Mouse (Mus musculus) ZHBTc4 (cell line): ENCODE measurements around the gene Nr1h3.

Experiments
- DNase-seq: peaks from one replicate; pipeline ENCODE4 v3.0.0-alpha.2; 2011; ENCODE audit warnings: low read depth, low spot score

Nr1h3 gene

DNA sequence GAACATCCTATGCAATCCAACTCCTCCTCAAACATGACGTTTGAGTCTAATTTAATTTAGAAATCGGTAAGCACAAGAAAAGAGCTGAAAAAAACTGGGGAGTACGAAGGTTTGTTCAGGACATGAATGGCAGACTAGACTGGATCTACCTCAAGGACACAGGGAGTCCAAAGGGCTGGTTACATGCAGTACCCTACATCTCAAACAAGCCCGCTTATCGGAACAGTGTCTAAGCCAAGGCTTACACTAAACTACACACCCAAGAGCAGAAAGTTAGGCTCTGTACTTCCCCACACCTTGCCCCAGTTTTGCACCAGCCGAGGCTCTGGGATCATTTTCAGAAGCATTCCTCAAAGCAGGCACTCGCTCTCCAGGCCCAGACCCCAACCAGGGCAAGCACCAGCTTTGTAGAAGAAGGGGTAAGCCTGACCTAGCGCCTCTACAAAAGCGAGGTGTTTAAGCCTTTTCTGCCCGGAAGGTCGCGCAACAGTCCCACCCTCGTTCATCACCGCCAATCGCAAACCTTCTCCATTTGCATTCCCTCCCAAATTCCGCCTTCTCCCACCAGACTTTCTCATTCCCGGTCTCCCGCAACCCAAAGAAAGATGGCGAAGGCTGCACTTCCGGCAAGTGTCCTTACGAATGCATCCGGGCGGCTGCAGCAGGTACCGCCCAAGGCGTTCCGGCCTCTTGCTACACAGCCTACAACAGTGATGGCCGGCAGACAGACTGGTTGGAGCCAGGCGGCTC lies at the start of gene Nr1h3, which contains the start of gene Acp2:
Gene Nr1h3, minus strand, starts transcription at position 613 of the 750 bp plus-strand sequence.
Gene Acp2, plus strand, starts transcription at position 664 of the 750 bp plus-strand sequence.
- peak; percentile 97 for DNase-seq

- DNase-seq = no peak
Observed at GRCm38 (mm10) chr2:91252001-91252400, 49.4 kb upstream of the Nr1h3 start.

DNA sequence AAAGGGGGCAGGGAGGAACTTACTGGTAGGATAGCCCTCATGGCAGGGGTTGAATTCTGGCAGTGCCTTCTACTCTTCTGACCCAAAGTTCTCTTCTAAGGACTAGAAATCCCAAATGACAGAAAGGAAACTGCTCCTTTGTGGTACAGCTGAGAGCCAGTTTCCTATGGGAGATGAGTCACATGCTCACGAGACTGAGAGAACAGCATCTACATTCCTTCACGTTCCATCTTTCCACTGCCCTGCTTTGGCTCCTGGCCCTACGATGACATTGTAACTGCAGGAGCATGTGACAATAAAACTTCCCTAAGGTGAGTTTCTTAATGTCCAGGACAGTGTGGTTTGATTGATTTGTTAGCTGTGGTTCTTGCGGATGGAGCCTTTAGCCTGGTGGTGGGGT lies 45.7 kb upstream of the Nr1h3 start:
- DNase-seq = no peak

DNA sequence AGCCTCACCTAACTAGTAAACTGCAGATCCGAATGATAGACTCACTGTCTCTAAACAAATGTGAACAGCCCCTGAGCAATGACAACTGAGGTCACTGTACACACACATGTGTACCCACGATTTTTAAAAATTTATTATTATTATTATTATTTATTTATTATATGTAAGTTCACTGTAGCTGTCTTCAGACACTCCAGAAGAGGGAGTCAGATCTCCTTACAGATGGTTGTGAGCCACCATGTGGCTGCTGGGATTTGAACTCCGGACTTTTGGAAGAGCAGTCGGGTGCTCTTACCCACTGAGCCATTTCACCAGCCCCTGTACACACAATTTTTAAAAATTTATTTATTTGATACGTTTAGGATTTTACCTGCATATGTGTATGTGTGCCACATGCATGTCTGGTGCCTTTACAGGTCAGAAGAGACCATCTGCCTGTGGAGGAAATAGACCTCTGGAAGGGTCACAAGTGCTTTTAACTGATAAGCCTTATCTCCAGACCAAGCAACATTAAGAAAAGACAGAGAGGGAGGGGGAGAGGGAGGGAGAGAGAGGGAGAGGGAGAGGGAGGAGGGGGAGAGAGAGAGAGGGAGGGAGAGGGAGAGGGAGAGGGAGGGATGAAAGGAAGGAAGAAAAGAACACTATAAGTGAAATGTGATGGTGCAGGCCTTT lies 42.1 kb upstream of the Nr1h3 start:
- DNase-seq = no peak

DNA sequence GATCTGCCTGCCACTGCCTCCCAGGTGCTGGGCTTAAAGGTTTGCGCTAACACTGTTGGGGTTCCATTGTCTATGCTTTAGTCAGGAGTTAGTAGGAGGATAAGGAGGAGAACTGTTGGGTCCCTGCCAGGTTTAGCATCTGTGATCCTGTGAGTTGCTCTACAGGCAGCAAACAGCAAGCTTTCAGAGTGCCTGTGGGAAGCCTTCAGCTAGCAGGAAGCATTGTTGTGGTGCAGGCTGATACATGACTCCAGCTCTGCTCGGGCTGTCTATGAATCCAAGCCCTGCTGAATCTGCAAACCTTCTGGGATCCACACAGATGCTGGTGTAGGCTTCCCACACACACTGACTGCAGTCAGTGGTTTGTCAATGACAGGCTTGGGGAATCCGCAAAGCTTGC lies 40.8 kb upstream of the Nr1h3 start:
- no peak for DNase-seq

GRCm38 (mm10) chr2:91242547-91242946 lies 39.9 kb upstream of the Nr1h3 start:
- no peak for DNase-seq

DNA sequence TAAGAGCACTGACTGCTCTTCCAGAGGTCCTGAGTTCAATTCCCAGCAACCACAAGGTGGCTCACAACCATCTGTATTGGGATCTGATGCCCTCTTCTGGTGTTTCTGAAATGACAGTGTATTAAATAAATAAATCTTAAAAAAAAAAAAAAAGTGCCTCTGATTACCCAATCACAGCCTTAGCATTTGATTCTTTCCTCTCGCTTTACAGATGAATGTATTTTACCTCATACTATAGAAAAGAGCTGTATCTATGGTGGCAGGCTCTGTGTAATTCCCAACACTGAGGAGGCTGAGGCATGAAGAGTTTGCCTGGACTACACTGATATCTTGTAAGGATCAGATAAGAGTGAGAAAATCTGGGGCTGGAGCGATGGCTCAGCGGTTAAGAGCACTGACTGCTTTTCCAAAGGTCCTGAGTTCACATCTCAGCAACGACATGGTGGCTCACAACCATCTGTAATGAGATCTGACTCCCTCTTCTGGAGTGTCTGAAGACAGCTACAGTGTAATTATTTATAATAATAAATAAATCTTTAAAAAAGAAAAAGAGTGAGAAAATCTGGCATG lies 35.0 kb upstream of the Nr1h3 start:
- DNase-seq = peak; percentile 53

- DNase-seq = peak; percentile 98
Observed at GRCm38 (mm10) chr2:91236601-91237510, 34.2 kb upstream of the Nr1h3 start, which contains the start of gene Ddb2. Gene Ddb2 (minus strand): TSS chr2:91236982.

DNA sequence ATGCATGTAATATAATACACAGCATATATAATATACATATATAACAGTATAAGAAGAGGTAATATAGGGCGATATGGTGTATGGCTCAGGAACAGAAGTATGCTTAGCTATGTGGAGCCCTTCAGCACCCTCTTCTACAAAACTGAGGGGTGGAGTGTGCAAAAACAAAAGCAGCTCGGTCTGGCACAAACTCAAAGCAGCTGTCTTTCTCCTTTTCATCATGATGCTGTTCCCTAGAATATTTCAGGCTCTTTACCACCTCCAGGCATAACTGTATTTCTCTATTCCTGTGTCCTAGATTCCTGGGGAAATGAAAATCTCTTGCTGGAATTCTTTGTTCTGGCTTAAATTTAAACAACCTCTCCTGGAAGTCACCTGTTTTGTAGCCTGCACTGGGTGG lies 27.1 kb upstream of the Nr1h3 start:
- DNase-seq = no peak

DNA sequence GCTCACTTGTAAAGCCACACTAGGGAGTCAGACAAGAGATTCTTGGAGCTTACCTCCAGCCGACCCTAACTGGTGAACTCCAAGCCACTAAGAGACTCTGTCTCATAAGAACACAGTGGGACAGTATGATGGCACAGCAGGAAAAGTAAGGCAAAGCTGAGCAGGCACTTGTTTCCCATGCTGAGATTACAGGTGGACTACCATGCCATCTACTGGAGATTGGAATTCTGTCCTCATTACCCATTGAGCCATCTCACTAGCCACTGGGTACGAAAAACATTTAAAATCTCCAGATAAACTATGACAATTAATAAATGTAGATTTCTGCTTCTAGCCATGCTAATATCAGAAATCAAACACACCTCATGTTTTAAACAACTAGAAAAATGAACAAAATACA lies 21.0 kb upstream of the Nr1h3 start:
- no peak for DNase-seq

- peak; percentile 71 for DNase-seq
Observed at GRCm38 (mm10) chr2:91220501-91220900, 17.9 kb upstream of the Nr1h3 start.

DNA sequence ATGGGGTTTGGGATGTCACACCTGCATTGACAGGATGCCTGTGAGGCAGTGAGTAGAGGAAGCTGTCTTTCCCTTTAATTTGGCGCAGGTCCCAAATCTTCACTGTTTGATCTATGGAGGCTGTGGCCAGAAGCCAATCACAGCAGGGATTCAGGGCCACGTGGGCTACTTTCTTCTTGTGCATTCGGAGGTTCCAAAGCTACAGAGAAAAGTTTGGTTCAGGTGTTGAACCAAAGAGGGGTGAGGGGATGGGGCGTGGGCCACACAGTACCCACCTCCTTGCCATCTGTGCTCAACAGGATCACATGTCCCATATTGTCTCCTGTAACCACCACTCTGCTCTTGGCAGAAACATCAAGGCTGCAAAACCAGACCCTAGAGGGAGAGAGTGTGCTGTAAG lies 14.4 kb upstream of the Nr1h3 start:
- DNase-seq = peak; percentile 13

- DNase-seq = no peak
Observed at GRCm38 (mm10) chr2:91213311-91213710, 10.7 kb upstream of the Nr1h3 start.

- no peak for DNase-seq
Observed at GRCm38 (mm10) chr2:91206254-91206775, 3.7 kb upstream of the Nr1h3 start.

GRCm38 (mm10) chr2:91202972-91203656 lies 480 bp upstream of the Nr1h3 start:
- no peak for DNase-seq

- DNase-seq = no peak
Observed at GRCm38 (mm10) chr2:91198888-91199287, 3.7 kb downstream of the Nr1h3 start.

- DNase-seq = no peak
Observed at GRCm38 (mm10) chr2:91196577-91197001, 6.0 kb downstream of the Nr1h3 start.

GRCm38 (mm10) chr2:91194624-91195332 lies 7.9 kb downstream of the Nr1h3 start:
- peak; percentile 69 for DNase-seq

DNA sequence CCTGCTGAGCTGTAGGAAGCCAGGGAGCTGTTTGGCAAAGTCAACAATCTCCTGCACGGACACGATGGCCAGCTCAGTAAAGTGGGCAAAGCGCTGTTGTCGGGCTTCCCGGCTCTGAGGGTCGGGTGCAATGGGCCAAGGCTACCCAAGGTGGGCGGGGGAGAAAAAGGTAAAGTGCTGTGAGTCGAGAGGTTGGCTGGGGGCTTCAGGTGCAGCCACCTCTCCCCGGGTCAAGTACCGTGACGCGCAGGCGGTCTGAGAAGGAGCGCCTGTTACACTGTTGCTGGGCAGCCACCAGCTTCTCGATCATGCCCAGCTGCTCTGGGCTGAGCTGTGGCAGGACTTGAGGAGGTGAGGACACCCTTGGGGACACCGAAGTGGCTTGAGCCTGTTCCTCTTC lies 12.1 kb downstream of the Nr1h3 start:
- DNase-seq = peak; percentile 13

DNA sequence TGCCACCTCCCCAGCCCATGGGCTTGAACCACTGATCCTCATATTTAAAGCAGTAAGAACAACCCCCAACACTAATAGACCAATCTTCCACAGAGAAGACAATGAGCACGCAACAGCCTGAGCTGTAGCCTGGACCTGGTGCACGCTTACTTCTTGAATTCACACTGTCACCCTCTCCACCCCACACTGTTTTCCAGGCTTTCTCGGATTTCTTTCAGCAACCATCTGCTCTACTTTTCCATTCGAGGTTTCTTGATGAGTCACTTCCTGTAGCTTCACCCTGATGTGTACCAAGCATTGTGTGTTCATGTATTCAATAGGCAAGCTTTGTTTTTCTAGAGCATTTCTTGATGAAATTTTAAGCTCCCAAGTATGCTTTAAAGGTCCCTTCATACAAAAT lies 15.2 kb downstream of the Nr1h3 start:
- no peak for DNase-seq
